Mouse (Mus musculus): ENCODE measurements at regions not wholly inside any gene's neighbourhood (a gene's known extent, or its start where the extent isn't known, plus 50 kb on each side); places are given as distances from the start of the nearest gene placed in this dataset.

- H3K36me3 ChIP-seq (ENCODE audit: control insufficient read depth, insufficient read depth): no peaks in the 10 kb centered on the region
- H3K4me2 ChIP-seq (ENCODE audit: low read depth): no peak overlapping the region
- TF ChIP-seq TCF12 (IDR thresholded peaks at IDR 0.05; ENCODE audit: insufficient read depth, poor library complexity, severe bottlenecking) (no peak), TCF3 (IDR thresholded peaks at IDR 0.05; ENCODE audit: insufficient read length, low read depth) (no peak), POLR2AphosphoS2 (IDR thresholded peaks at IDR 0.05; ENCODE audit: insufficient read length, low read depth) (no peak), CEBPB (IDR thresholded peaks at IDR 0.05; ENCODE audit: insufficient read depth, poor library complexity, severe bottlenecking) (no peak), E2F4 (IDR thresholded peaks at IDR 0.05; ENCODE audit: insufficient read depth) (no peak), POLR2A (IDR thresholded peaks at IDR 0.05; ENCODE audit: insufficient read length, low read depth) (no peak), REST (IDR thresholded peaks at IDR 0.05; ENCODE audit: insufficient read depth, insufficient read length) (no peak), MAX (IDR thresholded peaks at IDR 0.05; ENCODE audit: low read depth) (no peak), MYOG (IDR thresholded peaks at IDR 0.05; ENCODE audit: control insufficient read depth in 1 of 3, insufficient read depth in 1 of 3, insufficient read length in 2 of 3, low read depth in 2 of 3) (no peak), MYOD1 (IDR thresholded peaks at IDR 0.05; ENCODE audit: control insufficient read depth in 1 of 3, insufficient read length in 2 of 3, low read depth in 2 of 3) (no peak), USF1 (IDR thresholded peaks at IDR 0.05; ENCODE audit: low read depth) (no peak), SRF (IDR thresholded peaks at IDR 0.05; ENCODE audit: control insufficient read depth, insufficient read length, low read depth) (no peak)
- H3K79me2 ChIP-seq (ENCODE audit: control insufficient read depth, insufficient read depth): no peaks in the 10 kb centered on the region
- no peak overlapping the region for H3K4me3 ChIP-seq
- H3K27me3 ChIP-seq (ENCODE audit: control insufficient read depth, insufficient read depth, insufficient read length): no peaks in the 10 kb centered on the region
- H3ac ChIP-seq (ENCODE audit: control insufficient read depth, insufficient read length): no peak overlapping the region
Measured at GRCm38 (mm10) chr1:152281201-152281600, 105.3 kb downstream of the Tsen15 start.

DNA sequence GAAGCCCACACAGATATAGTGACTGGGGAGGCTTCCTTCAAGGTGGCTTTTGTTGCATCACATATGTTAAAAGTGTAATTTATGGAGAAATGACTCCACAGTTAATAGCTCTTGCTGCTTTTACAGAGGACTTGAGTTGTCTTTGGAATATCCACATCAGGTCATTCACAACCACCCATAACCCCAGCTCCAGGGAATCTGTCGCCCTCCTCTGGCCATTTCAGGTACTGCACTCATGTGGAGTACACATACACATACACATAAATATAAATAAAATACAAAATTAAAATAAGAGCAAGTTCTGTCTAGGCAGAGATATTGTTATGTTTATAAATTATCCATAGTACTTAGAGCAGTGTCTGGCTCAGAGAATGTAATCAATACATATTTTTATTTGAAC, 106.5 kb downstream of the Tsen15 start:
- no peak overlapping the region for H3ac ChIP-seq (ENCODE audit: control insufficient read depth, insufficient read length)
- no peaks in the 10 kb centered on the region for H3K36me3 ChIP-seq (ENCODE audit: control insufficient read depth, insufficient read depth)
- no peaks in the 10 kb centered on the region for H3K79me2 ChIP-seq (ENCODE audit: control insufficient read depth, insufficient read depth)
- H3K4me3 ChIP-seq: no peak overlapping the region
- TF ChIP-seq TCF3 (IDR thresholded peaks at IDR 0.05; ENCODE audit: insufficient read length, low read depth): no peak
- H3K4me2 ChIP-seq (ENCODE audit: low read depth): no peak overlapping the region
- no peaks in the 10 kb centered on the region for H3K27me3 ChIP-seq (ENCODE audit: control insufficient read depth, insufficient read depth, insufficient read length)

GRCm38 (mm10) chr1:152275011-152275410, 111.5 kb downstream of the Tsen15 start:
- no peaks in the 10 kb centered on the region for H3K36me3 ChIP-seq (ENCODE audit: control insufficient read depth, insufficient read depth)
- peaks cover 5% of the 10 kb centered on the region for H3K27me3 ChIP-seq (ENCODE audit: control insufficient read depth, insufficient read depth, insufficient read length)
- H3K4me3 ChIP-seq: no peak overlapping the region

GRCm38 (mm10) chr1:152273430-152273829, 113.1 kb downstream of the Tsen15 start:
- no peak overlapping the region for H3K4me2 ChIP-seq (ENCODE audit: low read depth)
- no peaks in the 10 kb centered on the region for H3K79me2 ChIP-seq (ENCODE audit: control insufficient read depth, insufficient read depth)
- TF ChIP-seq SRF (IDR thresholded peaks at IDR 0.05; ENCODE audit: control insufficient read depth, insufficient read length, low read depth): no peak
- no peak for TF ChIP-seq E2F4 (IDR thresholded peaks at IDR 0.05; ENCODE audit: insufficient read depth)
- no peak for TF ChIP-seq CEBPB (IDR thresholded peaks at IDR 0.05; ENCODE audit: insufficient read depth, poor library complexity, severe bottlenecking)
- no peak for TF ChIP-seq TCF12 (IDR thresholded peaks at IDR 0.05; ENCODE audit: insufficient read depth, poor library complexity, severe bottlenecking)
- TF ChIP-seq MAX (IDR thresholded peaks at IDR 0.05; ENCODE audit: low read depth): no peak
- no peak for TF ChIP-seq TCF3 (IDR thresholded peaks at IDR 0.05; ENCODE audit: insufficient read length, low read depth)
- no peak for TF ChIP-seq POLR2A (IDR thresholded peaks at IDR 0.05; ENCODE audit: insufficient read length, low read depth)
- no peak for TF ChIP-seq MYOG (IDR thresholded peaks at IDR 0.05; ENCODE audit: control insufficient read depth in 1 of 3, insufficient read depth in 1 of 3, insufficient read length in 2 of 3, low read depth in 2 of 3)
- TF ChIP-seq MYOD1 (IDR thresholded peaks at IDR 0.05; ENCODE audit: control insufficient read depth in 1 of 3, insufficient read length in 2 of 3, low read depth in 2 of 3): no peak
- no peak for TF ChIP-seq REST (IDR thresholded peaks at IDR 0.05; ENCODE audit: insufficient read depth, insufficient read length)
- TF ChIP-seq POLR2AphosphoS2 (IDR thresholded peaks at IDR 0.05; ENCODE audit: insufficient read length, low read depth): no peak
- H3K27me3 ChIP-seq (ENCODE audit: control insufficient read depth, insufficient read depth, insufficient read length): peaks cover 11% of the 10 kb centered on the region
- no peak overlapping the region for H3K4me3 ChIP-seq
- H3ac ChIP-seq (ENCODE audit: control insufficient read depth, insufficient read length): no peak overlapping the region
- no peaks in the 10 kb centered on the region for H3K36me3 ChIP-seq (ENCODE audit: control insufficient read depth, insufficient read depth)

More at GRCm38 (mm10) chr1:152275011-152275410, 111.5 kb downstream of the Tsen15 start:
- Histone ChIP-seq H3K79me2 (ENCODE audit: control insufficient read depth, insufficient read depth) (no peaks in the 10 kb centered on the region), H3ac (ENCODE audit: control insufficient read depth, insufficient read length) (no peak overlapping the region), H3K4me2 (ENCODE audit: low read depth) (no peak overlapping the region)
- TF ChIP-seq REST (IDR thresholded peaks at IDR 0.05; ENCODE audit: insufficient read depth, insufficient read length): no peak
- no peak for TF ChIP-seq POLR2A (IDR thresholded peaks at IDR 0.05; ENCODE audit: insufficient read length, low read depth)
- no peak for TF ChIP-seq POLR2AphosphoS2 (IDR thresholded peaks at IDR 0.05; ENCODE audit: insufficient read length, low read depth)
- no peak for TF ChIP-seq MYOD1 (IDR thresholded peaks at IDR 0.05; ENCODE audit: control insufficient read depth in 1 of 3, insufficient read length in 2 of 3, low read depth in 2 of 3)
- no peak for TF ChIP-seq USF1 (IDR thresholded peaks at IDR 0.05; ENCODE audit: low read depth)
- TF ChIP-seq SRF (IDR thresholded peaks at IDR 0.05; ENCODE audit: control insufficient read depth, insufficient read length, low read depth): no peak
- TF ChIP-seq MAX (IDR thresholded peaks at IDR 0.05; ENCODE audit: low read depth): no peak
- TF ChIP-seq E2F4 (IDR thresholded peaks at IDR 0.05; ENCODE audit: insufficient read depth): no peak
- TF ChIP-seq CEBPB (IDR thresholded peaks at IDR 0.05; ENCODE audit: insufficient read depth, poor library complexity, severe bottlenecking): no peak
- TF ChIP-seq MYOG (IDR thresholded peaks at IDR 0.05; ENCODE audit: control insufficient read depth in 1 of 3, insufficient read depth in 1 of 3, insufficient read length in 2 of 3, low read depth in 2 of 3): no peak

GRCm38 (mm10) chr1:152269936-152270702, 116.4 kb downstream of the Tsen15 start:
- Histone ChIP-seq H3K79me2 (ENCODE audit: control insufficient read depth, insufficient read depth) (no peaks in the 10 kb centered on the region), H3K4me2 (ENCODE audit: low read depth) (no peak overlapping the region), H3K4me3 (no peak overlapping the region), H3ac (ENCODE audit: control insufficient read depth, insufficient read length) (no peak overlapping the region), H3K27me3 (ENCODE audit: control insufficient read depth, insufficient read depth, insufficient read length) (peaks cover 11% of the 10 kb centered on the region), H3K36me3 (ENCODE audit: control insufficient read depth, insufficient read depth) (no peaks in the 10 kb centered on the region)
- TF ChIP-seq TCF12 (IDR thresholded peaks at IDR 0.05; ENCODE audit: insufficient read depth, poor library complexity, severe bottlenecking): no peak
- no peak for TF ChIP-seq SRF (IDR thresholded peaks at IDR 0.05; ENCODE audit: control insufficient read depth, insufficient read length, low read depth)
- TF ChIP-seq CEBPB (IDR thresholded peaks at IDR 0.05; ENCODE audit: insufficient read depth, poor library complexity, severe bottlenecking): no peak
- TF ChIP-seq USF1 (IDR thresholded peaks at IDR 0.05; ENCODE audit: low read depth): no peak
- TF ChIP-seq TCF3 (IDR thresholded peaks at IDR 0.05; ENCODE audit: insufficient read length, low read depth): no peak
- TF ChIP-seq REST (IDR thresholded peaks at IDR 0.05; ENCODE audit: insufficient read depth, insufficient read length): no peak
- TF ChIP-seq POLR2AphosphoS2 (IDR thresholded peaks at IDR 0.05; ENCODE audit: insufficient read length, low read depth): no peak
- no peak for TF ChIP-seq MAX (IDR thresholded peaks at IDR 0.05; ENCODE audit: low read depth)
